Mouse (Mus musculus) midbrain, embryonic 13.5 days (tissue): ENCODE data around the gene Cdyl. TPM values are rescaled to one million over a fixed set of nuclear protein-coding genes. Genes with fewer than 3 reads are reported as not detected.

Experiments
- polyA plus RNA-seq: library from polyadenylated mRNA; unstranded; fragments of >200 nt; fragmentation: Nextera tagmentation; extraction: Ambion mirVana; gene quantifications from 2 replicates; pipeline ENCODE4 v1.2.1, GENCODE M21; 2015

Cdyl gene
- polyA plus RNA-seq, 1 experiment from 2014 or later = 5.3 TPM

Other genes starting within 250 kb of the Cdyl start
- 8.8 and 9.1 TPM in 2 replicates for gene Rpp40, start 246.5 kb downstream of the Cdyl start, polyA plus RNA-seq